Mouse (Mus musculus): ENCODE measurements around the gene Trim43c. TPM values are rescaled to one million over a fixed set of nuclear protein-coding genes. Genes with fewer than 3 reads are reported as not detected.

Gene Trim43c
- not detected for polyA plus RNA-seq (2014; fragmentation: Illumina TruSeq; extraction: RNeasy Lipid Tissue Mini Kit (QIAGEN cat#74804))

DNA sequence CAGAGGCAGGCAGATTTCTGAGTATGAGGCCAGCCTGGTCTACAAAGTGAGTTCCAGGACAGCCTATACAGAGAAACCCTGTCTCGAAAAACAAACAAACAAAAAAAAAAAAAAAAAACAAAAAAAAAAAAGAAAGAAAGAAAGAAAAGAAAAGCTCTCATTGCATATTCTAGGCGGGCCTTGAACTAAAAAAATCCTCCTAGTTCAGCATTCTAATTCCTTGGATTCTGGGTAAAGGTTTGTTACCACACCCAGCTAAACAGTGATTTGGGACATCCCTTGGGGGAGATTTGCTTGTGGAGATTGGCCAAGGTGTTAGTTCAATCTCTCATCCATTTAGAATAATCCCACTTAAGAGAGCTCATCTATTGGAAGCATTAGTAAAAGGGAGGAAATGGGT is at the start of gene Trim43c:
Gene Trim43c, plus strand, starts transcription at position 301 of the 400 bp plus-strand sequence.

Other genes starting within 250 kb of the Trim43c start
- 29.0 TPM for gene Mthfsl, start 118.9 kb upstream of the Trim43c start, polyA plus RNA-seq (2014; fragmentation: Illumina TruSeq; extraction: RNeasy Lipid Tissue Mini Kit (QIAGEN cat#74804))
- gene Bcl2a1d, start 107.2 kb upstream of the Trim43c start, polyA plus RNA-seq (2014; fragmentation: Illumina TruSeq; extraction: RNeasy Lipid Tissue Mini Kit (QIAGEN cat#74804)), result 8.5 TPM
- gene Bcl2a1a, start 117.7 kb downstream of the Trim43c start, polyA plus RNA-seq (2014; fragmentation: Illumina TruSeq; extraction: RNeasy Lipid Tissue Mini Kit (QIAGEN cat#74804)), result 5.2 TPM

All from ovary, adult 10 weeks (tissue).